26 mouse cellular contexts compared by ENCODE assay signal in the genomic region with DNA sequence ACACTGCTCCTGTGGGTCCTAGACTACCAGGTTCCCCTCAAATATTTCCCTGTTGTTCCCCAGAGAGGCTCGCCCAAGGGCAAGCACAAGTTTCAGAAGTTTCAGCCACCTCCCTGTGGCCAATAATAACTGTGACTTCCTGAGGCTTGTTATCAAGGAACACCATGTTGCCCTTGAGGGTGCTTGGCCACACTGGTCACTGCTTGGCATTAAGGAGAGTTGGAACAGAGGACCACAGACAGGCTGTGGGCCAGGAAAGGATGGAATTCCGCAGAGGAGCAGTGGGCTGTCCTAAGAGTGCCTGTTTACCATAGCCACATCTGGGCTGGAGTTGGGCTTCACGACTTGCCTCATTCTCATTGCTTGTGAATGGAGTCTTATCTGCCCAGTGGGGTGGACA. TPM values are rescaled to one million over a fixed set of nuclear protein-coding genes. Genes with fewer than 3 reads are reported as not detected.
DNase-seq lines count a peak whose midpoint lies in the region; ATAC-seq lines count a peak whose summit lies in the region.
"Had no signal": no experiment of that assay in that cellular context is flagged by ENCODE, and none has a peak within 500 bp of the region (broad histone marks: within the 10 kb centered on the region; RNA-seq: fewer than 3 reads in every experiment).

No protein-coding gene starts in this region.

- no peaks in the 10 kb centered on the region for H3K9me3 ChIP-seq in heart, embryonic 12.5 days (replicated peaks)
- no peaks in the 10 kb centered on the region for H3K9me3 ChIP-seq in embryonic facial prominence, embryonic 10.5 days
- H3K9me3 ChIP-seq: embryonic facial prominence, embryonic 15.5 days; G1E; heart, embryonic 13.5 days; hindbrain, embryonic 15.5 days; neural tube, embryonic 12.5 days; stomach, embryonic 15.5 days had no signal

- H3K27ac ChIP-seq in heart, embryonic 12.5 days (ENCODE audit: poor library complexity, severe bottlenecking) = no peak overlapping the region
- H3K27ac ChIP-seq in embryonic facial prominence, embryonic 10.5 days (replicated peaks) = no peak overlapping the region
- H3K27ac ChIP-seq: embryonic facial prominence, embryonic 15.5 days; heart, embryonic 13.5 days; hindbrain, embryonic 15.5 days; neural tube, embryonic 12.5 days; stomach, embryonic 15.5 days had no signal

- H3K4me3 ChIP-seq in heart, embryonic 12.5 days = no peak overlapping the region
- no peak overlapping the region for H3K4me3 ChIP-seq in embryonic facial prominence, embryonic 10.5 days
- H3K4me3 ChIP-seq: embryonic facial prominence, embryonic 15.5 days; heart, embryonic 13.5 days; hindbrain, embryonic 15.5 days; neural tube, embryonic 12.5 days; stomach, embryonic 15.5 days had no signal

- H3K4me2 ChIP-seq in heart, embryonic 12.5 days = no peak overlapping the region
- H3K4me2 ChIP-seq: embryonic facial prominence, embryonic 15.5 days; heart, embryonic 13.5 days; hindbrain, embryonic 15.5 days; neural tube, embryonic 12.5 days; stomach, embryonic 15.5 days had no signal

- H3K4me1 ChIP-seq in heart, embryonic 12.5 days (replicated peaks) = peaks cover 8% of the 10 kb centered on the region; the same call in 1 of the 2 replicates
- peaks cover 4% of the 10 kb centered on the region for H3K4me1 ChIP-seq in embryonic facial prominence, embryonic 10.5 days
- H3K4me1 ChIP-seq: embryonic facial prominence, embryonic 15.5 days; hindbrain, embryonic 15.5 days; neural tube, embryonic 12.5 days; stomach, embryonic 15.5 days had no signal

- no peak overlapping the region for H3K9ac ChIP-seq in heart, embryonic 12.5 days
- H3K9ac ChIP-seq: embryonic facial prominence, embryonic 15.5 days; heart, embryonic 13.5 days; hindbrain, embryonic 15.5 days; neural tube, embryonic 12.5 days; stomach, embryonic 15.5 days had no signal

- WGBS in heart, embryonic 12.5 days = 48% methylated on average over 3 of the region's 3 CpGs
- 75% methylated on average over 3 of the region's 3 CpGs for WGBS in embryonic facial prominence, embryonic 10.5 days

- no peak for ATAC-seq in heart, embryonic 12.5 days (ENCODE audit: insufficient number of reproducible peaks, low FRiP score)
- ATAC-seq: forebrain, embryonic 16.5 days; lung, postnatal 0 days had no signal

- peak; percentile 69 to 83 for DNase-seq in heart, adult 18-20 months
- DNase-seq in adipocyte (ENCODE audit: low spot score) = peak; percentile 20
- DNase-seq in heart, adult 9 months (ENCODE audit: low spot score in 2 of 2) = peak; percentile 68 to 77
- peak; percentile 47 to 73 for DNase-seq in heart, postnatal 14 days
- no peak for DNase-seq in right cerebral cortex, adult 2 months (ENCODE audit: low spot score in 2 of 2)
- no peak for DNase-seq in left cerebral cortex, adult 8-10 months (ENCODE audit: low spot score in 2 of 2)
- no peak for DNase-seq in embryonic facial prominence, embryonic 10.5 days (ENCODE audit: low spot score)
- DNase-seq: adrenal gland, postnatal 10 days; B cell, adult 2 months; cerebellum, adult 8-10 months; cerebellum, postnatal 36 days; gastrocnemius, postnatal 14 days; kidney, adult 8-10 months; kidney, postnatal 10 days; midbrain, embryonic 14.5 days; thymus, postnatal 4 days had no signal

- H3K36me3 ChIP-seq in heart, embryonic 12.5 days = no peaks in the 10 kb centered on the region
- H3K36me3 ChIP-seq in embryonic facial prominence, embryonic 10.5 days (replicated peaks) = no peaks in the 10 kb centered on the region
- H3K36me3 ChIP-seq: embryonic facial prominence, embryonic 15.5 days; G1E; heart, embryonic 13.5 days; hindbrain, embryonic 15.5 days; neural tube, embryonic 12.5 days; stomach, embryonic 15.5 days had no signal

- H3K27me3 ChIP-seq in heart, embryonic 12.5 days (replicated peaks) = no peaks in the 10 kb centered on the region
- 0 out of 2 replicates have a peak, but pooled peaks cover 4% of the 10 kb centered on the region for H3K27me3 ChIP-seq in embryonic facial prominence, embryonic 10.5 days (replicated peaks; ENCODE audit: low read depth, poor library complexity, severe bottlenecking)
- H3K27me3 ChIP-seq: embryonic facial prominence, embryonic 15.5 days; heart, embryonic 13.5 days; hindbrain, embryonic 15.5 days; neural tube, embryonic 12.5 days; stomach, embryonic 15.5 days had no signal

- intact Hi-C loops in heart, postnatal 14 days (cut with DNase I) = no loop called here

RNA-seq across cellular contexts. Expression of gene Adcy5, which starts 24.5 kb away (rescaled TPM):
- total RNA-seq in heart, adult 18-20 months (2021) = 10 to 100 TPM; 48.4 to 52.4 TPM
- 7.8 and 8.3 TPM in 2 replicates for polyA plus RNA-seq in heart, embryonic 12.5 days (2016; fragmentation: Nextera tagmentation; extraction: Ambion mirVana)
- 10 to 100 TPM; 50.4 to 50.9 TPM for total RNA-seq in heart, postnatal 14 days (2021)
- total RNA-seq in left cerebral cortex, adult 8-10 months (2022) = 100 to 1,000 TPM; 198 to 240 (median 222) TPM
- 0.48 and 0.70 TPM in 2 replicates for polyA plus RNA-seq in embryonic facial prominence, embryonic 10.5 days (2016; fragmentation: Nextera tagmentation; extraction: Ambion mirVana)
- total RNA-seq: megakaryocyte-erythroid progenitor cell, adult 5-6 weeks had no signal
- polyA plus RNA-seq: G1E had no signal

Comparison
In these comparisons a context has a peak if more than half of its experiments do, and no peak if none do; other contexts are left out.
1. DNase-seq: peak in heart, adult 18-20 months (2 of 2), adipocyte (single experiment), heart, adult 9 months (2 of 2) and heart, postnatal 14 days (2 of 2); none in right cerebral cortex, adult 2 months (0 of 2), left cerebral cortex, adult 8-10 months (0 of 2) and embryonic facial prominence, embryonic 10.5 days (single experiment).